Mouse (Mus musculus) T-helper 17 cell (primary cell): Measurements from ENCODE around the gene Lrp6.

Source experiments
- in situ Hi-C, 2 experiments: fragments of 300-600 bp; cut with MboI, MseI; formaldehyde crosslinking; loops; 1 replicate in 1 of 2; 2 replicates in 1 of 2; pipeline ENCODE4 v1.15.1; 2025; ENCODE audit warnings: high pct_unique_total_duplicates in 2 of 2

Lrp6 gene

DNA sequence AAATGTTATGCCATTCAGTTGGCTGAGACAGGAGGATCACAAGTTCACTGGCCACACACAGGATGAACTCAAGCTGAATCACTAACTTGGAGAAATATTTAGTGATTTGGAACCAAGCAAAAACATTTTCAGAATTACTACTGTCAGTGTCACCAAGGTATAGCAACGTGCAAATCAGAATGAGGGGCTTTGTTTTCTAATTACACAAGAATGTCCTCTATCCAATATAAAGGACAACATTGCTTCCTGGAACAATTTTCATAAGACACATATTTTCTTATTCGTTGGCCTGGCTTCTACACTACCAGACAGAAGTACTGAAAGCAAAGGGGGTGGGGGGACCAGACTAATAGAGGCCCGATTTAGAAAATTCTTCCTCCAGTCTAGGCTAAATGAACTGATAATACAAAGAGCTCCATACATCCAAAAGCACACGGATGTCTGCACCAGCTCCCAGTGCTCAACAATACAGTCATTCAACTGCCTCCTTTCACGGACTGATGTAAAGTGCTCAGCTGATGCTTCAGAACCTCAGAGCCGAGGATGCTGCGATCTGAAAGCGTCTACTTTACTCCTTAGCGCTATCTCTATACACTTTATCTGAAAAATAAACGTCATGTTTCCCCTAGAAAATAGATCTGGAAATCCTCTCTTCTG lies 29.2 kb downstream of the Lrp6 start:
- in situ Hi-C loops: no loop called here

DNA sequence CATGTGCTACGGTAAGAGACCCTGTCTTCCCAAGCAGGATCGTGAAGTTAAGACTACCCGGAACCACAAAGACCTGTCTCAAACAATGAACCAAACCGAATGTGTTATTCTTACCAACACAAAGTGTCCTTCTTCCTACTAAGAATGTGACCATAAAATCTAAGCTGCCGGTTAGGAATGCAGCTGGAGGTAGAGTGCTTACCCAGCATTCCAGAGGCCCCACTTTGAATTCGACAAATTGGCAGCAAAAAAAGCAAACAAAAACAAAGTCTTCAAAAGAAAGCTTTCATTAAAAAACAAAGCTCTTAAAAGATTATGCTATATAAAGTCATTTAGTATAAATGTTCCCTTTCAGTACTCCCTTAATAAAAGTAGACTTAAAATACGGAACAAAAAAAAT lies 31.6 kb downstream of the Lrp6 start:
- in situ Hi-C loops: no loop called here

DNA sequence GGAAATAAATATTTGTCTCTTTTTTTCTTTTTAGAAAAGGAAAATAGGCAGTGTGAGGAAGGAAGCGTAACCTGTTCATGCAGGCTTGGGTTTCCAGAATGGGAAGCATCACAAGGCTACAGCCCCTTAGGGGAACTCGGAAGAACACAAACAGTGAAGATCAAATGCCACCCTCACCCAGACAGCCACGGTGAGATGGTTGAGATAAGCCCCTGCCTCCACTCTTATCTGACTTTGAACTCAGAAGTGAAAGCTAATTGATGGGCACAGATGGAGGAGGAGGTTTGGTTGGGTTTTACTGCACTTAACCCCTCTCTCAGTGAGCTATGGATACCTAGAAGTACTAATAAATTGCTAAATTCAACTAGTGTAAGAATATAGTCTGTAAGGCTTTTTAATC lies 33.7 kb downstream of the Lrp6 start:
- in situ Hi-C loops: no loop called here

DNA sequence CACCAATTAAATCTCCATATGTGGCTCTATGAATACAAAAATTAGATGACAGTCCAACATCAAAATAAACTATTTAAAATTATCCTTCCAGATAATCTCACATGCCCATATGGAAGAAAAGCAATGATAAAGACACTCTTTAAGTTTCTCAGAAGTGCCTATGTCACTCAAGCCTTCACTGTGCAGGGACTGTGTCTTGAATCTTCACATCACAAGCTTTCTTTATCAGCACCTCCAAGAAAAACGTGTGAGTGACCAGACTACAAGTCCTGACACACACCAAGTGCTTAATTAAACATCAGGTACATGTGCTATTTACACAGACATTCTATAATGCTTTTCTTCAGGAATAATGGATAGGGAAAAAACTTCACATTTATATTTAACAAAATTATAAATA lies 34.8 kb downstream of the Lrp6 start:
- in situ Hi-C loops: no loop called here

DNA sequence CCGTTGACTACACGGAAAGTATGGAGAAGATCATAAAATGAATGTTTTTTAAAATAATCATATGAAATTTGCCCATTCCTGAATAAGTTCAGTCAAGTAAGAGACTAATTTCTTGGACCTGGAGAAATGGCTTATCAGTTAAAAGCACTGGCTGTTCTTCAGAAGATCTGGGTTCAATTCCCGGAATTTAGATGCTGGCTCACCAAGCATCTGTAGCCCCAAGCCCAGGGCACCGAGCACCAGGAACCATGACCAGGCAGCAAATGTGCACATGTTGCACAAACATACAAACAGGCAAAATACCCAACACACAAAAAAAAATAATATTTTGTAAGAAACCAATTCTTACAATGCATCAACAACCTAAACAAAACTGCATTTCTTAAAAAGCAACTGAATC lies 37.4 kb downstream of the Lrp6 start:
- in situ Hi-C loops: no loop called here

DNA sequence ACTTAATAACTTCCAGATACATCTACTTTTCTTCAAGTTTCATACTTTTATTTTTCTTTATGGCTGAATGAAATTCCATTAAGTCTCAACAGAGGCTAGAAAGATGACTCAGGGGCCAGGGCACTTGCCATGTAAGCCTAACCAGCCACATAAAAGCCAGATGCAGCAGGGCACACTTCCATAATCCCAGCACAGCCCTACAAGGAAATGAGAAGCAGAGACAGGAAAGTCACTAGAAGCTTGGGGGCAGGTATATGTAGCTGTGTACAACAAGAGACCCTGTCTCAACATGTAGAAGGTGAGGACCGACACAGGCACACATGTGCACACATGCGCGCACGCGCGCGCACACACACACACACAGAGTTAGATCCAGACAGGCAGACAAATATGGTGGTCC lies 38.4 kb downstream of the Lrp6 start:
- in situ Hi-C loops: no loop called here

DNA sequence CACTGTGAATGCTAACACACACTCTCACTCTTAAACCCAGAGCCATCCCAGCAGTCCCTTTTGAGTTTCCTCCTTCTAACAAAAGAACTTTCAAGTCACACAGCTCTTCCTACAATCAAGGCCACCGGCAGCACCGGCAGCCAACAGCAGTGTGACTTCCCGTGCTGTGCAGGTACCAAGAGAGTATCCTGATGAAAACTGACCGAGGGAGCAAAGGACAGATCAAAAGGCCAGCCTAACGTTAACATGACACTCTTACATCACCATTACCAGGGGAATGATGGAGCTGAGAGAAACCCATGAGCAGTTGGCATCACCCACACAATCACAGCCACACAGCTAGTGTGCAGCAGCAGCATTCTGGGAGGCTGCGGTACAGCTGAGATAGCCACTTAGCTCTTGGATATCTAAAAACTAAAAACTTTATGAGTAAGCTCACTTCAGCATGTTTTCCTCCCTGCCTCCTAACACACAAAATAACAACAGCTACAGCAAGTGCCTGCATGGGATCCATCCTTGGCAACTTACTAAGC lies 39.1 kb downstream of the Lrp6 start:
- in situ Hi-C loops: no loop called here

DNA sequence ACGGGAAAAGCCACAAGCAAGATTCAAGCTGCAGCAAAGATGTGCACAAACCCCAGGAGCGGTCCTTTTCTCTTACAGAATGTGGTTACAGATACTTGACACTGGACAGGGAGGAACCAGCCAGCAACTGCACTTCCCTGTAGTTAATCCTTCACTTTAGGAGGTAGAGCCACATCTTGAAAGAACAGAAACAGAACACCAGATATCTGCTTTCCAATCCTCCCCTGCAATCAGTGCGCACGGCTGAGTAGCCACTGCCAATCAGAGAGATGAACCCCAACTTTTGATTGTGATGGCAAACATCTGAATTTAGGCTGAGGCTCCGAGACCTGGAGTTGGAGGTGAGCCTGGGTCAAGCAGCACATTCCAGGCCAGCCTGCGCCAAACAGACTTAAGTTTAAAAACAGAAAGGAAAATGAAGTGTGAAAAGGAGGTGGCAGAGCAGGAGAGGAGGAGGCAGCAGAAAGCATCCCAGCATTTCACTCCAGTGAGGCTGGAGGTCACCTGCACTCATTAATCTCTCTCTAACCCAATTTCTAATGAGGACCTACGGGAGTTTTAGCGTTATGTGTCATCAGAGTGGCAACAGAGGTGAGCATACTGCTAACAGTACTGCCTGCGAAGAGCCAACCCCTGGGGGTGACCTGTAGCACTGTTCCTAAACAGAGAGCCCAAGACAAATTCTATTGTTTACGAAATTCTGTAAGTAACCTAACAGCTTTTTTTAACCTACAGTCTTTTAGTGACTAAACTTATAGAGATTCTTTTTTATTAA lies 39.8 kb downstream of the Lrp6 start:
- in situ Hi-C loops: no loop called here

DNA sequence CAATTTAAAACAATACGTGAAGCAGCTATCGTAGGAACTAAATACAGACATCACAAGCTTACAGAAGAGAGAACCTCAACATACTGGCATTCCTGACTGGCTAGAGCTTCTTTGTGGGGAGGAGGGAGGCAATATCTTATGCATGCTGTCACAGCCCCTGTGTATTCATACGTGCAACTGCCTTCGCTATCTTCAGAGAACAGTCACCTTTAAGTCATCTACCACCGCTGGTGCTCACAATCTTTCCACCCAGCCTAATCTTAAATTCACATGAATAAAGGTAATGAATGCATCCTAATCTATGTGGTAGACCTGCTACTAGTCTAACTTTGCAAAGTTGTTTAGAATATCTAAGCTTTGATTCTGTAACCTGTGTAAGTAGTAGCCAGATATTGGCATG lies 40.5 kb downstream of the Lrp6 start:
- in situ Hi-C loops: no loop called here

DNA sequence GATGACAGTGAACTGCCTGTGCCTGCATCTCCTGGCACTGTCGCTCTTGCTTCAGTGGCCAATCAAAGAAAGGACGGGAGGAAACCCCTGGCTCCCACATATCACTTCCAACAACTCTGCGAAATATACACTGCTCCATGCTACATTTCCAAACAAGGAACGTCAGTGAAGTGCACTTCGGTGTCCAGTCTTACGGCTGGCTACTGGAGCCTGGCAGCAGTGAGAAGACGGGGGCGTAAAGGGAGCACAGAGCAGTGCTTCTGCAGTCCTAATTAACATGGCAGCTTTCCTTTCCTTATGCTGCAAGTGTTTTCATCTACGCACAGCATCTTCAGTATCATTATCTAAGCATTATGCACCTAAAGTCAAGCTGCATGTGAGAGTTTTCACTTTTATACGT lies 45.4 kb downstream of the Lrp6 start:
- in situ Hi-C loops: no loop called here

DNA sequence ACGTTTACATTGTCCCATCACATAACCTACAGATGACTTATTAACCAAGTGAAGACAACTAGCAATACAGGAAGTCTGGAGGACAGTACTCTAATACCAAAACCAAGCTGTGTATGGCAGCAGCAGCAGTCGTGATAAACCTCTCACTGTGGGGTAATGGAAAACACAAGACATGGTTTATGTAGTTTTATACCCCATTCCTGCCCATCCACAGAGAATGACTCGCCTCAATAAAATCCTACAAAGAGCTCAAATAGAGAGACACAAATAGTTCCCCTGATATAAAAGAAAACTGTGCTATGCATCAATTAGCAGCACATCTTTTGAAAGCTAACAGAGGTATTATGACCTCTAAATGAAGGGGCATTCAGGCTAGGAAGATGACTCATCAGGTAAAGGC lies 45.9 kb downstream of the Lrp6 start:
- in situ Hi-C loops: no loop called here

DNA sequence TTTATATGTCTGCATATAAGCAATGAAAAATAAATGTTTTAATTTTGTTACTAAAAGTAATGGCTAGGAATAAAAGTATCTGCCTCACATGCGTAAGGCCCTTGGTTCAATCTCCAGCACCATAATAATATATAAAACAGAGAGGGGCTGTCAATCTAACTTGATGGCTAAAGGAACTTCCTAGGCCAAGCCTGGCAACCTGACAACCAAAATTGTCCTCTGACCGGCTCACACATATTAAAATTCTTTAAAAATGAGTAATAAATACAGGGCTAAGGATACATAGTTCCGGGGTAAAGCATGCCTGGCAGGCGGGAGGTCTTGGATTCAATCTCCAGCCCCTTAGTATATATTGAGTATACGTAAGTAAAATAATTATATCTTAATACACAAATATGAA lies 48.3 kb downstream of the Lrp6 start:
- in situ Hi-C loops: loop anchor here in 1 of 2 experiments (10.0 kb wide), 1 partner anchor 846 kb away; the partner anchor contains the start of gene Emp1

DNA sequence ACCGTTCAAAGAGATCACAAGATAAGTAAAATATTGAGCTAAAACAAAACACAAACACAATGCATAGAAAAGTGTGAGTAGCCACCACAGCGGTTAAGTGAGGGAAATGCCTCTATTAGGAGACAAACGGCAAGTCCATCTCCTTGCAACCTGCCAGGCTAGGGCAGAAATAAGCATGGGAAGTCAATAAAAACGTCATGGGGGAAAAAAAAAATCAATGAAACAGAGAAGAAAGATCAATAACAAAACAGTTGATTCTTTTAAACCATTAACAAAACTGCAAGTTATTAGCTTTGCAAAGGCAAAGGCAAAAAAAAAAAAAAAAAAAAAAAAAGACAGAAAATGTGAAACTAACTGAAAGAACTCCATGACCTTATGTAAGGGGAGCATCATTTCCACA lies 49.6 kb downstream of the Lrp6 start:
- in situ Hi-C loops: loop anchor here in 1 of 2 experiments (10.0 kb wide), 1 partner anchor 848 kb away; the partner anchor contains the start of gene Emp1

DNA sequence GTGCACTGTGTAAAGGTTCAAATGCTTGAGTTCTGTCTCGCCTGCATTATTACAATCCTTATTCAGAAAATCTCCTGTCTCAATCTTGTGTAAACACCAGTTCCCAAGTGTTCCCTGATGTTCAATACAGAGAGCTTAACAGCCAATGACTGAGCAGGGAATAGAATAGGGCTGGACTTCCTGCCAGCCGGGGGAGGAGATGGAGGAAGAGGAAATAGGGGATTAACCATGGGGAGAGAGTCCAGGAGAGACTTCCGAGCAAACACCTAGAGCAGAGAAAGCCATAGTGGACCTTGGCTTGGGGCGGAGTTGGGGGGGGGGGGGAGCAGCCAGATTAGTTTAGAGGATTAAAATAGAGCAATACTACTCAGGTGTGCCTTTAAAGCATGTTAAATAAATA lies 51.3 kb downstream of the Lrp6 start:
- in situ Hi-C loops: loop anchor here in 1 of 2 experiments (10.0 kb wide), 1 partner anchor 849 kb away; the partner anchor contains the start of gene Emp1

DNA sequence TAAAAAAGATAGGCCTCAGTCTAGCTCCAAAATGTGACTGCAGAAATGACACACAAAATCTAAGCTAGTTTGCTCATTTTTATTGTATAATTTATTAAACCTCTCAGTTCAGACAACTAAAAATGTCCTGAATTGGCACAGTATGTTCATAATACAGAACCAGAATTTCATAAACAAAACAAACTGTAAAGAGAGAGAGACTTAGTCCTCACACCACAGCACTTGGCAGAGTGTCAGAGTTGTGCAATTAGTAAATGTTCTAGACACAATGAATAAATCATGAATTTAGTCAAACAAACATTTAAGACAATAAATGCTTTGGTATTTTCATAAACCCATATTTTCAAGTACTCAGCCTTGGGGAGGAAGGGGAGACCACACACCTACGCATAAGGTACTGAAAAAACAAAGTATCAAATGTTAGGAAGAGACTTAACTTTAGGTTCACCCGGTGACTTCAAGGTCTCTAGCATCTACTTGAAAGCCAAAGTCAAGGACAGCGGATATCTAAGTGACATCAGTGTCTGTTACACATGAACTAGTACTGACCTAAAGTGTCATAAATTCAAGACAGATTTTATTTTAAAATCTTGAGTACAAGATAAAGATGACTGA lies 52.8 kb downstream of the Lrp6 start:
- in situ Hi-C loops: loop anchor here in 1 of 2 experiments (10.0 kb wide), 1 partner anchor 851 kb away; the partner anchor contains the start of gene Emp1

DNA sequence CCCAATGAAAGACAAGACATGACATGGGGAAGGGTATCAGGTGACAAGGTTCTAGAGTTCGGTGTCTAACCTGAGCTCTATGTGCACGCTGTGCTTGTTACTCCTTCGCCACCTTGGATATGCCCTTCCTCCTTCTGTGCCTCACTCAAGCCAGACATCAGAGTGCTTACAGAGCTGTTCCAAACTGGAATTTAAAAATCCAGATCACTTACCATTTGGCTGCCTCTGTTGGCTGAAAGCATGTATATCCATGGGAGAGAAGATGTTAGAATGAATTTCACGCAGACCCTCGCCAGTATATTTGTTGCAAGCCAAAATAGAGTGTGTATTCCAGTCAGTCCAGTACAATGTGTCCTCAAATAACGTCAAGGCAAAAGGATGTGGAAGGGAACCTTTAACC lies 53.8 kb downstream of the Lrp6 start:
- in situ Hi-C loops: loop anchor here in 1 of 2 experiments (10.0 kb wide), 1 partner anchor 852 kb away; the partner anchor contains the start of gene Emp1

DNA sequence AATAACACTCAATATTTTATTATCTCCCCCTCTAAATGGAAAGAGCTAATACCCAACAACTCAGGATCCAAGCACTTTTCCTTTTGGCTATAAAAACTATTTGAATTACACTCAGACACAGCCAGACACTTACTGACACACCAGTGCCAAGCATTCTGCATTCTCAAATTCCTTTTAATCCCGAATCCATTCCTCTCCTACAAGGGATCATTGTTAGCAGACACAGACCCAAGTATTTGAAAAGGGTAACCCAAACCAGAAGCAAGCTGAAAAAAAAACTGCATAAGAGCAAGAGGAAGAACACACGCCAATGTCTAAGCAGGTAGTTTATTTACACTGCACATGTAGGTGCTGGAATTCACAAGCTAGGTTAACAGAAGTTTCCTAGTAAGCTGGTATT lies 54.3 kb downstream of the Lrp6 start:
- in situ Hi-C loops: loop anchor here in 1 of 2 experiments (10.0 kb wide), 1 partner anchor 852 kb away; the partner anchor contains the start of gene Emp1

DNA sequence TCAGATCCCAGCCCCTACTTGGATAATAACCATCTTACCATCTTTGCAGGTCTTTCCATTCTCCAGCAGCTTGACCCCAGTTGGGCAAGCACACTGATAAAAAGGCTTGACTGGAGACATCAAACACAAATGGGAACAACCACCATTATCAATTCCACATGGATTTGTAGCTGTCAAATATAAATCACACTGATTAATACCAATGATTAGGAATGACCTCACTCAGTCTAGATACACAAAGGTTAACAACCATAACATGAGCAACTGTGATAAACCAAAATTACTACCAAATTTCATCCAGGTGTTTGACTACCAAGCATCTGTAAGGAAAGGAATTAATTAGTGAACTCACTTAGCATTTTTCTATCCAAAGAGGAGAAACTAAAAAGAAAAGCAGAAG lies 55.6 kb downstream of the Lrp6 start:
- in situ Hi-C loops: loop anchor here in 1 of 2 experiments (10.0 kb wide), 1 partner anchor 854 kb away; the partner anchor contains the start of gene Emp1

DNA sequence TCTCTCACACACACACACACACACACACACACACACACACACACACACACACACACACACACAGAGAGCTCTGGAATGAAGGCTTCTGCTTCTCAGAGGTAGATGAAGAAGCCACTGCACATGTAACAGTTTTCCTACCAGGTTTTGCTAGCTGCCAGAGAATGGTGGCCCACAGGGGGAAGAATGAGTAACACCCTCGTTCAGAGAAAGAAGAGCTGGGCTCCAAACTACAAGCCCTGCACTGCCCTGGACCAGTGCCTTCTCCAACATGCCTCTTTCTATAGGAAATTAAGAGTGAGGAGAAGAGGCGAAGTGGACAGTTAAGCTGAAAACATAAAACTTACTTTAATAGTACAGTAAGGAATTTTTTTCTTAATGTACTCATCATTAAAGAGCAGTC lies 56.5 kb downstream of the Lrp6 start:
- in situ Hi-C loops: loop anchor here in 1 of 2 experiments (10.0 kb wide), 1 partner anchor 855 kb away; the partner anchor contains the start of gene Emp1

DNA sequence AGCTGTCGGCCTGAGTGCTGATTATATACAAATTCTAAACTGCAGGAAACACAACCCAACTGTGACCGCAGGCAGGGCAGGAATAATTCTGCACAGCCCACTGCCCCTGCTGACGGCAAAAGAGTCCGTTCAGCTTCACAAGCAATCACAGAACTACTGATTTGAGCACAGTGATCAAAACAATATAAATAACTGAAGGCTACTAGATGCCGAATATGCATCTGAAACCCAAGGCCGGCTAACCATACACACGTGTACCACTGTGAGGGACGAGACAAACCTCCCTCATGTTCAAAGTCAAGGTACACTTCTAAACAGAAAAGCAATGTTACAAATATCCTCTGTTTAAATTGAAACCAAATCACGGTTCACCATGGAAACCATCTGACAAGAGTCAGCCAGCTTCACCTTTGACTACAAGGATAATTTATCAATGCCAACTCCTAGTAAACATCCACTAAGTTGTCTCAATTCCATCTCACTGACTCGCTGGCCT lies 57.0 kb downstream of the Lrp6 start:
- in situ Hi-C loops: loop anchor here in 1 of 2 experiments (10.0 kb wide), 1 partner anchor 855 kb away; the partner anchor contains the start of gene Emp1

DNA sequence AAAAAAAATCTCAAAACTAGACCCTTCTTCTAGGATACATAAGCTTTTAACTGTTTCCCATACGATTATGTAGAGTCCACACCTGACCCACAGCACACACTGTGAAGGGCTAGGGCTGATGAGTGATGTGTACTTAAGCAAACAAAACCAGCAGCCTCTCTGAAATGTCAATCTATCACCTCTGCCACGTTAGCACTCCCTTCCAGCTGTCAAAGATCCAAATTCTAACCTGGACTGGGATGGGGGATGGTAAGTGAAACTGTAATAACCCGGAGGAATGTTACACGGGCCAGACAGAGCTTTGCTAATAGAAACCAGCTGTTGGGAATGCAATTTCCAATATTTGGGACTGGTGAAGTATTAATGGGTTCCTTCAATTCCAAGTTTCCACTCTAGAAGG lies 61.9 kb downstream of the Lrp6 start:
- in situ Hi-C loops: no loop called here

DNA sequence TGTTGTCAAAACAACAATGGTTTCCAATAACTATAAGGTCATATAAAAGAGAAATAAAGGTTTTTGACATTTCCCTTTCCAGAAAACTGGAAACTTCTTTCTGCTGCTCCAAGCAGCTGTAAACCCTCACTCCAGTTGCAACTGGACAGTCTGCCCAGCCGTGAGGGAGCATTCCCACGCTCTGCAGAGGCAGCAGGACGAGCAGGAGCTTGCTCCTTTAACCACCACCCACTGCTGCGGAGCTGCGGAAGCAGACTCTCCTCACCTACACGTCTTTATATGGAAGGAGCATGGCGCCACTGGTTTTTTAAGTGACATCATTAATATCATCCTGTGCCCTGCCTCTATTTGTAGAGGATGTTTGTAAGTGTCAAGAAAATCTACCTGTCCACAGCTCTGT lies 64.4 kb downstream of the Lrp6 start:
- in situ Hi-C loops: no loop called here
